Mouse (Mus musculus): ENCODE measurements around the gene Fhit.

The Fhit gene

GRCm38 (mm10) chr14:10367783-10368680 is 793.8 kb downstream of the Fhit start:
- in situ Hi-C loops (cut with MboI, MseI): no loop called here

GRCm38 (mm10) chr14:10366808-10367207 is 795.0 kb downstream of the Fhit start:
- in situ Hi-C loops (cut with MboI, MseI): no loop called here

- in situ Hi-C loops (cut with MboI, MseI): no loop called here
These were observed 797.6 kb downstream of the Fhit start for GRCm38 (mm10) chr14:10364281-10364680.

GRCm38 (mm10) chr14:10363306-10363705 is 798.5 kb downstream of the Fhit start:
- in situ Hi-C loops (cut with MboI, MseI): no loop called here

- in situ Hi-C loops (cut with MboI, MseI): no loop called here
These were observed 815.9 kb downstream of the Fhit start for GRCm38 (mm10) chr14:10345905-10346304.

- in situ Hi-C loops (cut with MboI, MseI): no loop called here
These were observed 817.8 kb downstream of the Fhit start for GRCm38 (mm10) chr14:10344064-10344463.

GRCm38 (mm10) chr14:10316764-10317163 is 845.1 kb downstream of the Fhit start:
- in situ Hi-C loops (cut with MboI, MseI): loop anchor here (10.0 kb wide), 1 partner anchor 138 kb away; no protein-coding TSS in a partner anchor

GRCm38 (mm10) chr14:10312190-10312589 is 849.6 kb downstream of the Fhit start:
- in situ Hi-C loops (cut with MboI, MseI): loop anchor here (10.0 kb wide), 1 partner anchor 143 kb away; no protein-coding TSS in a partner anchor

GRCm38 (mm10) chr14:10305286-10305685 is 856.5 kb downstream of the Fhit start:
- in situ Hi-C loops (cut with MboI, MseI): no loop called here

GRCm38 (mm10) chr14:10301497-10301896 is 860.3 kb downstream of the Fhit start:
- in situ Hi-C loops (cut with MboI, MseI): no loop called here

- in situ Hi-C loops (cut with MboI, MseI): no loop called here
These were observed 860.9 kb downstream of the Fhit start for GRCm38 (mm10) chr14:10300914-10301313.

- in situ Hi-C loops (cut with MboI, MseI): no loop called here
These were observed 862.8 kb downstream of the Fhit start for GRCm38 (mm10) chr14:10299030-10299429.

- in situ Hi-C loops (cut with MboI, MseI): no loop called here
These were observed 872.8 kb downstream of the Fhit start for GRCm38 (mm10) chr14:10289043-10289442.

- in situ Hi-C loops (cut with MboI, MseI): no loop called here
These were observed 875.8 kb downstream of the Fhit start for GRCm38 (mm10) chr14:10286027-10286426.

GRCm38 (mm10) chr14:10228708-10229107 is 933.1 kb downstream of the Fhit start:
- in situ Hi-C loops (cut with MboI, MseI): no loop called here

- in situ Hi-C loops (cut with MboI, MseI): no loop called here
These were observed 940.0 kb downstream of the Fhit start for GRCm38 (mm10) chr14:10221847-10222246.

GRCm38 (mm10) chr14:10213216-10213615 is 948.6 kb downstream of the Fhit start:
- in situ Hi-C loops (cut with MboI, MseI): no loop called here

- in situ Hi-C loops (cut with MboI, MseI): no loop called here
These were observed 950.7 kb downstream of the Fhit start for GRCm38 (mm10) chr14:10211184-10211583.

- in situ Hi-C loops (cut with MboI, MseI): no loop called here
These were observed 952.8 kb downstream of the Fhit start for GRCm38 (mm10) chr14:10209007-10209406.

GRCm38 (mm10) chr14:10205699-10206098 is 956.1 kb downstream of the Fhit start:
- in situ Hi-C loops (cut with MboI, MseI): no loop called here

GRCm38 (mm10) chr14:10205290-10205689 is 956.5 kb downstream of the Fhit start:
- in situ Hi-C loops (cut with MboI, MseI): no loop called here

- in situ Hi-C loops (cut with MboI, MseI): no loop called here
These were observed 967.7 kb downstream of the Fhit start for GRCm38 (mm10) chr14:10194130-10194529.

- in situ Hi-C loops (cut with MboI, MseI): loop anchor here (5.0 kb wide), 1 partner anchor 71 kb away; no protein-coding TSS in a partner anchor
These were observed 990.1 kb downstream of the Fhit start for GRCm38 (mm10) chr14:10171761-10172160.

Measured in regulatory T cell (primary cell).